In genomic region chr5:77368194-77368593, GRCm38 (mm10) we compare ENCODE assay signal across 16 mouse cellular contexts. TPM values are rescaled to one million over a fixed set of nuclear protein-coding genes. Genes with fewer than 3 reads are reported as not detected.
DNase-seq lines count a peak whose midpoint lies in the region; ATAC-seq and TF ChIP-seq lines count a peak whose summit lies in the region.
"Had no signal": no experiment of that assay in that cellular context is flagged by ENCODE, and none has a peak within 500 bp of the region (broad histone marks: within the 10 kb centered on the region; RNA-seq: fewer than 3 reads in every experiment).

No protein-coding gene starts in this region.

- no peak for ATAC-seq in embryonic facial prominence, embryonic 13.5 days (ENCODE audit: insufficient number of reproducible peaks, insufficient read depth, low FRiP score, low TSS enrichment, low read depth)
- ATAC-seq in embryonic facial prominence, embryonic 14.5 days (ENCODE audit: low read depth) = no peak
- no peak for ATAC-seq in granulocyte monocyte progenitor cell, adult 5-6 weeks (replicated peaks; ENCODE audit: poor library complexity, severe bottlenecking)
- ATAC-seq: hindbrain, embryonic 16.5 days; midbrain, embryonic 15.5 days had no signal

- H3K9ac ChIP-seq in embryonic facial prominence, embryonic 13.5 days = no peak overlapping the region
- no peak overlapping the region for H3K9ac ChIP-seq in embryonic facial prominence, embryonic 14.5 days (ENCODE audit: low read depth, low read length)
- H3K9ac ChIP-seq: midbrain, embryonic 15.5 days; neural tube, embryonic 13.5 days had no signal

- peaks cover 42% of the 10 kb centered on the region for H3K4me1 ChIP-seq in embryonic facial prominence, embryonic 13.5 days
- 0 out of 2 replicates have a peak, but pooled peaks cover 11% of the 10 kb centered on the region for H3K4me1 ChIP-seq in embryonic facial prominence, embryonic 10.5 days
- H3K4me1 ChIP-seq in kidney, adult 2 months (ENCODE audit: control insufficient read depth, insufficient read depth, low read length) = peaks cover 47% of the 10 kb centered on the region
- H3K4me1 ChIP-seq in embryonic facial prominence, embryonic 14.5 days (ENCODE audit: control insufficient read depth, insufficient read depth, low read length) = peaks cover 28% of the 10 kb centered on the region
- H3K4me1 ChIP-seq: midbrain, embryonic 15.5 days had no signal

- no peak overlapping the region for H3ac ChIP-seq in myocyte (ENCODE audit: control insufficient read depth, insufficient read length)

- H3K4me3 ChIP-seq in embryonic facial prominence, embryonic 13.5 days = no peak overlapping the region
- H3K4me3 ChIP-seq in embryonic facial prominence, embryonic 10.5 days = no peak overlapping the region
- no peak overlapping the region for H3K4me3 ChIP-seq in kidney, adult 2 months (ENCODE audit: insufficient read depth, low read depth, low read length)
- H3K4me3 ChIP-seq in embryonic facial prominence, embryonic 14.5 days (ENCODE audit: low read depth, low read length) = no peak overlapping the region
- no peak overlapping the region for H3K4me3 ChIP-seq in myocyte
- H3K4me3 ChIP-seq: midbrain, embryonic 15.5 days; neural tube, embryonic 13.5 days had no signal

- H3K4me2 ChIP-seq in embryonic facial prominence, embryonic 13.5 days = no peak overlapping the region
- H3K4me2 ChIP-seq in embryonic facial prominence, embryonic 14.5 days (ENCODE audit: low read depth, low read length) = no peak overlapping the region
- peak overlapping the region; percentile 69 for H3K4me2 ChIP-seq in myocyte (ENCODE audit: low read depth)
- H3K4me2 ChIP-seq: midbrain, embryonic 15.5 days; neural tube, embryonic 13.5 days had no signal

- H3K36me3 ChIP-seq in embryonic facial prominence, embryonic 13.5 days = no peaks in the 10 kb centered on the region
- no peaks in the 10 kb centered on the region for H3K36me3 ChIP-seq in embryonic facial prominence, embryonic 10.5 days (replicated peaks)
- H3K36me3 ChIP-seq in kidney, adult 2 months (ENCODE audit: control insufficient read depth, insufficient read depth, low read length) = no peaks in the 10 kb centered on the region
- no peaks in the 10 kb centered on the region for H3K36me3 ChIP-seq in embryonic facial prominence, embryonic 14.5 days (ENCODE audit: control insufficient read depth, insufficient read depth, low read length)
- H3K36me3 ChIP-seq in myocyte (ENCODE audit: control insufficient read depth, insufficient read depth) = no peaks in the 10 kb centered on the region
- H3K36me3 ChIP-seq: midbrain, embryonic 15.5 days; neural tube, embryonic 13.5 days had no signal

- 41% methylated on average over 7 of the region's 7 CpGs for WGBS in embryonic facial prominence, embryonic 13.5 days
- 42% methylated on average over 7 of the region's 7 CpGs for WGBS in embryonic facial prominence, embryonic 10.5 days
- 44% methylated on average over 7 of the region's 7 CpGs for WGBS in kidney, adult 2 months
- 38% methylated on average over 7 of the region's 7 CpGs for WGBS in embryonic facial prominence, embryonic 14.5 days

- H3K9me3 ChIP-seq in embryonic facial prominence, embryonic 13.5 days = no peaks in the 10 kb centered on the region
- no peaks in the 10 kb centered on the region for H3K9me3 ChIP-seq in embryonic facial prominence, embryonic 10.5 days
- no peaks in the 10 kb centered on the region for H3K9me3 ChIP-seq in embryonic facial prominence, embryonic 14.5 days (ENCODE audit: control insufficient read depth, low read length)
- H3K9me3 ChIP-seq: midbrain, embryonic 15.5 days; neural tube, embryonic 13.5 days had no signal

- TF ChIP-seq CTCF in kidney, adult 2 months (conservative IDR thresholded peaks at IDR 0.05; ENCODE audit: insufficient read depth, insufficient read length, low read depth, low read length) = no peak

- DNase-seq in embryonic facial prominence, embryonic 10.5 days (ENCODE audit: low spot score) = no peak
- DNase-seq in kidney, adult 2 months = peak; percentile 72
- no peak for DNase-seq in kidney, adult 11 months
- no peak for DNase-seq in embryonic facial prominence, embryonic 14.5 days (ENCODE audit: low spot score)
- no peak for DNase-seq in adrenal gland, adult 18-20 months (ENCODE audit: low spot score in 2 of 2)
- DNase-seq: layer of hippocampus, adult 9-11 months; spleen, adult 18-20 months; thymus, adult 2 months had no signal

- no peak for TF ChIP-seq POLR2A in kidney, adult 2 months (IDR thresholded peaks at IDR 0.05; ENCODE audit: low read depth, low read length)
- no peak for TF ChIP-seq POLR2A in myocyte (IDR thresholded peaks at IDR 0.05; ENCODE audit: insufficient read length, low read depth)

- no peaks in the 10 kb centered on the region for H3K79me2 ChIP-seq in myocyte (ENCODE audit: control insufficient read depth, insufficient read depth)

- peak overlapping the region; percentile 71 for H3K27ac ChIP-seq in embryonic facial prominence, embryonic 13.5 days
- H3K27ac ChIP-seq in embryonic facial prominence, embryonic 10.5 days (replicated peaks) = no peak overlapping the region
- peak overlapping the region; percentile 92 for H3K27ac ChIP-seq in kidney, adult 2 months (ENCODE audit: insufficient read depth, low read depth, low read length)
- H3K27ac ChIP-seq in embryonic facial prominence, embryonic 14.5 days (replicated peaks; ENCODE audit: low read depth, low read length) = peak overlapping the region; percentile 49; the same call in 1 of the 2 replicates
- H3K27ac ChIP-seq: macrophage; midbrain, embryonic 15.5 days; neural tube, embryonic 13.5 days had no signal

- H3K27me3 ChIP-seq in embryonic facial prominence, embryonic 13.5 days = no peaks in the 10 kb centered on the region
- peaks cover 11% of the 10 kb centered on the region for H3K27me3 ChIP-seq in embryonic facial prominence, embryonic 10.5 days (replicated peaks; ENCODE audit: low read depth, poor library complexity, severe bottlenecking)
- no peaks in the 10 kb centered on the region for H3K27me3 ChIP-seq in kidney, adult 2 months (replicated peaks; ENCODE audit: control insufficient read depth, insufficient read depth, low read length)
- no peaks in the 10 kb centered on the region for H3K27me3 ChIP-seq in embryonic facial prominence, embryonic 14.5 days (replicated peaks; ENCODE audit: control insufficient read depth, insufficient read depth, low read length)
- H3K27me3 ChIP-seq in myocyte (ENCODE audit: control insufficient read depth, insufficient read depth, insufficient read length) = no peaks in the 10 kb centered on the region
- H3K27me3 ChIP-seq: midbrain, embryonic 15.5 days; neural tube, embryonic 13.5 days had no signal

TF ChIP-seq in myocyte, 11 proteins besides CTCF, POLR2A, EP300 and RAD21:
- TF ChIP-seq REST (IDR thresholded peaks at IDR 0.05; ENCODE audit: insufficient read depth, insufficient read length) (no peak), MYOD1 (IDR thresholded peaks at IDR 0.05; ENCODE audit: control insufficient read depth in 1 of 3, insufficient read length in 2 of 3, low read depth in 2 of 3) (no peak), CEBPB (IDR thresholded peaks at IDR 0.05; ENCODE audit: insufficient read depth, poor library complexity, severe bottlenecking) (no peak), POLR2AphosphoS2 (IDR thresholded peaks at IDR 0.05; ENCODE audit: insufficient read length, low read depth) (no peak), MYOG (IDR thresholded peaks at IDR 0.05; ENCODE audit: control insufficient read depth in 1 of 3, insufficient read depth in 1 of 3, insufficient read length in 2 of 3, low read depth in 2 of 3) (no peak), SRF (IDR thresholded peaks at IDR 0.05; ENCODE audit: control insufficient read depth, insufficient read length, low read depth) (no peak), TCF3 (IDR thresholded peaks at IDR 0.05; ENCODE audit: insufficient read length, low read depth) (no peak), USF1 (IDR thresholded peaks at IDR 0.05; ENCODE audit: low read depth) (no peak), MAX (IDR thresholded peaks at IDR 0.05; ENCODE audit: low read depth) (no peak), TCF12 (IDR thresholded peaks at IDR 0.05; ENCODE audit: insufficient read depth, poor library complexity, severe bottlenecking) (no peak)
TF ChIP-seq in myocyte: peak in this region for 0.

RNA-seq across cellular contexts. Expression of gene Igfbp7, which starts 39.6 kb away (rescaled TPM):
- 32.4 and 37.7 TPM in 2 replicates for polyA plus RNA-seq in embryonic facial prominence, embryonic 13.5 days (2015; fragmentation: Nextera tagmentation; extraction: Ambion mirVana)
- polyA plus RNA-seq in embryonic facial prominence, embryonic 10.5 days (2016; fragmentation: Nextera tagmentation; extraction: Ambion mirVana) = 4.4 and 4.9 TPM in 2 replicates
- 4,855 and 6,899 TPM in 2 replicates for polyA plus RNA-seq in kidney, adult 2 months (2012; rRNA removed)
- 85.8 and 119 TPM in 2 replicates for polyA plus RNA-seq in embryonic facial prominence, embryonic 14.5 days (2014; fragmentation: Nextera tagmentation; extraction: Ambion mirVana)
- 201 TPM for polyA plus RNA-seq in myocyte (2012; fragmentation: generic; extraction: Trizol)
- total RNA-seq in adrenal gland, adult 18-20 months (2021) = 100 to 1,000 TPM; 513 to 592 TPM
- 4.6 TPM in 1 of 2 replicates, not detected in the other for total RNA-seq in granulocyte monocyte progenitor cell, adult 5-6 weeks (2014; fragmentation: Nextera tagmentation)
- 1.4 TPM in 1 of 2 replicates, not detected in the other for total RNA-seq in granulocyte monocyte progenitor cell, adult 5-6 weeks (2017)
- total RNA-seq: MEL had no signal

RNA-seq across cellular contexts. Expression of gene Polr2b, which starts 58.2 kb away (rescaled TPM):
- 63.3 and 67.3 TPM in 2 replicates for polyA plus RNA-seq in embryonic facial prominence, embryonic 13.5 days (2015; fragmentation: Nextera tagmentation; extraction: Ambion mirVana)
- 94.3 and 96.0 TPM in 2 replicates for polyA plus RNA-seq in embryonic facial prominence, embryonic 10.5 days (2016; fragmentation: Nextera tagmentation; extraction: Ambion mirVana)
- 15.7 and 32.2 TPM in 2 replicates for polyA plus RNA-seq in kidney, adult 2 months (2012; rRNA removed)
- polyA plus RNA-seq in embryonic facial prominence, embryonic 14.5 days (2014; fragmentation: Nextera tagmentation; extraction: Ambion mirVana) = 53.9 and 62.1 TPM in 2 replicates
- 19.5 TPM for polyA plus RNA-seq in myocyte (2012; fragmentation: generic; extraction: Trizol)
- 10 to 100 TPM; 37.2 to 88.7 TPM for total RNA-seq in adrenal gland, adult 18-20 months (2021)
- total RNA-seq in granulocyte monocyte progenitor cell, adult 5-6 weeks (2014; fragmentation: Nextera tagmentation) = 61.4 and 71.7 TPM in 2 replicates
- 136 and 140 TPM in 2 replicates for total RNA-seq in granulocyte monocyte progenitor cell, adult 5-6 weeks (2017)

RNA-seq across cellular contexts. Expression of gene Noa1, which starts 58.3 kb away (rescaled TPM):
- 29.1 and 30.5 TPM in 2 replicates for polyA plus RNA-seq in embryonic facial prominence, embryonic 13.5 days (2015; fragmentation: Nextera tagmentation; extraction: Ambion mirVana)
- 36.5 and 37.5 TPM in 2 replicates for polyA plus RNA-seq in embryonic facial prominence, embryonic 10.5 days (2016; fragmentation: Nextera tagmentation; extraction: Ambion mirVana)
- polyA plus RNA-seq in kidney, adult 2 months (2012; rRNA removed) = 15.1 and 17.7 TPM in 2 replicates
- polyA plus RNA-seq in embryonic facial prominence, embryonic 14.5 days (2014; fragmentation: Nextera tagmentation; extraction: Ambion mirVana) = 25.6 and 25.7 TPM in 2 replicates
- 20.2 TPM for polyA plus RNA-seq in myocyte (2012; fragmentation: generic; extraction: Trizol)
- 10 to 100 TPM; 22.5 to 25.9 TPM for total RNA-seq in adrenal gland, adult 18-20 months (2021)
- total RNA-seq in granulocyte monocyte progenitor cell, adult 5-6 weeks (2014; fragmentation: Nextera tagmentation) = 46.2 and 54.2 TPM in 2 replicates
- 8.8 and 16.5 TPM in 2 replicates for total RNA-seq in granulocyte monocyte progenitor cell, adult 5-6 weeks (2017)

Comparison
In these comparisons a context has a peak if more than half of its experiments do, and no peak if none do; other contexts are left out.
1. RNA of gene Igfbp7, which starts 39.6 kb away (polyA plus RNA-seq): 4,855 to 6,899 TPM in kidney, adult 2 months; 201 TPM in myocyte (single experiment), 85.8 to 119 TPM in embryonic facial prominence, embryonic 14.5 days, 32.4 to 37.7 TPM in embryonic facial prominence, embryonic 13.5 days and 4.4 to 4.9 TPM in embryonic facial prominence, embryonic 10.5 days; every median in the first group is over 10 times any median in the second.